Mouse (Mus musculus) embryonic facial prominence, embryonic 12.5 days (tissue): ENCODE data around the gene Ifnlr1. TPM values are rescaled to one million over a fixed set of nuclear protein-coding genes. Genes with fewer than 3 reads are reported as not detected.

ENCODE experiments used
- ATAC-seq: fragments of 200-750 bp; cut with Nextera tagmentation; 2 replicates; pipeline ENCODE4 v1.8.0; 2017; ENCODE audit not compliant: insufficient number of reproducible peaks, insufficient read depth, low FRiP score, low TSS enrichment
- H3K27ac ChIP-seq: fragments of 300-500 bp; sonication (generic); 2 replicates; pipeline ENCODE4 v1.5.1; 2016; ENCODE audit warnings: mild to moderate bottlenecking
- H3K27me3 ChIP-seq: fragments of 300-500 bp; sonication (generic); 2 replicates; pipeline ENCODE4 v1.6.1; 2016; ENCODE audit warnings: mild to moderate bottlenecking, moderate library complexity
- H3K36me3 ChIP-seq: fragments of 300-500 bp; sonication (generic); 2 replicates; pipeline ENCODE4 v1.6.1; 2016; ENCODE audit warnings: mild to moderate bottlenecking
- H3K4me1 ChIP-seq: fragments of 300-500 bp; sonication (generic); 2 replicates; pipeline ENCODE4 v1.6.1; 2016
- H3K4me2 ChIP-seq: fragments of 300-500 bp; sonication (generic); replicated peaks from 2 replicates; pipeline ENCODE4 v1.6.1; 2016; ENCODE audit warnings: mild to moderate bottlenecking, moderate library complexity
- H3K4me3 ChIP-seq: fragments of 300-500 bp; sonication (generic); 2 replicates; pipeline ENCODE4 v1.5.1; 2016; ENCODE audit warnings: mild to moderate bottlenecking
- H3K9ac ChIP-seq: fragments of 300-500 bp; sonication (generic); 2 replicates; pipeline ENCODE4 v1.6.1; 2016; ENCODE audit warnings: mild to moderate bottlenecking, moderate library complexity
- H3K9me3 ChIP-seq: fragments of 300-500 bp; sonication (generic); 2 replicates; pipeline ENCODE4 v1.6.1; 2016; ENCODE audit warnings: mild to moderate bottlenecking, moderate library complexity
- WGBS: fragments of 180-500 bp; shearing (Covaris S2); methylation state at CpG from one replicate; pipeline ENCODE4 v1.1.7; 2016; 5-methylcytosine and 5-hydroxymethylcytosine counted together
- polyA plus RNA-seq: library from polyadenylated mRNA; unstranded; fragments of >200 nt; fragmentation: Nextera tagmentation; extraction: Ambion mirVana; gene quantifications from 2 replicates; pipeline ENCODE4 v1.2.1, GENCODE M21; 2016

The Ifnlr1 gene
- polyA plus RNA-seq, 1 experiment from 2014 or later, result 1.8 TPM

GRCm38 (mm10) chr4:135744726-135745448 lies 58.8 kb downstream of the Ifnlr1 start:
- H3K27me3 ChIP-seq, result peaks cover 4% of the 10 kb centered on the region; the same call in 1 of the 2 replicates
- no peak overlapping the region; the same call in 1 of the 2 replicates for H3K27ac ChIP-seq
- ATAC-seq, result no peak
- no peak overlapping the region for H3K9ac ChIP-seq
- 54% methylated on average over 16 of the region's 16 CpGs for WGBS
- no peaks in the 10 kb centered on the region for H3K36me3 ChIP-seq
- H3K9me3 ChIP-seq, result no peaks in the 10 kb centered on the region
- H3K4me1 ChIP-seq, result peaks cover 18% of the 10 kb centered on the region
- H3K4me2 ChIP-seq, result no peak overlapping the region
- H3K4me3 ChIP-seq, result no peak overlapping the region

DNA sequence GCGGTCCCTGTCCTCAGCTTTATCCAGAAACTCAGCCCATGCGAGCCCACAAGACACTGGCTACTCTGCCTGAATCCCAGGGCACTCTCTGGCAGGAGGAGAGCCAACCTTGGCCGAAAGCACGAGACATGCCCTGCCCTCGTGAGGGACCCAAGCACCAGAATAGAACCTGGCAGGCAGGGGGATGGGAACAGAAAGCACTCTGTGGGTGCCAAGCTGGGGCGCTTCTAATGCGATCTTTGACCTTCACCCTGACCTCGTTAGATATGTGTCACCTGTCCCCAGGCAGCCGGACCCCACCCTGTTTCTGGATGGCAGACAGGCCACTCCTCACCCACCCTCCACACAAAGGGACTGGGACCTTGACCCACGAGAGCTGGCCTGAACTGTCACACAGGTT lies 59.5 kb downstream of the Ifnlr1 start:
- no peak for ATAC-seq
- Histone ChIP-seq H3K9me3 (no peaks in the 10 kb centered on the region), H3K36me3 (no peaks in the 10 kb centered on the region), H3K27ac (no peak overlapping the region), H3K9ac (no peak overlapping the region), H3K27me3 (peaks cover 4% of the 10 kb centered on the region; the same call in 1 of the 2 replicates), H3K4me3 (no peak overlapping the region), H3K4me1 (peaks cover 18% of the 10 kb centered on the region), H3K4me2 (no peak overlapping the region)
- 80% methylated on average over 10 of the region's 10 CpGs for WGBS

- ATAC-seq, result no peak
- H3K4me2 ChIP-seq, result no peak overlapping the region
- no peaks in the 10 kb centered on the region for H3K27me3 ChIP-seq
- WGBS, result 75% methylated on average over 8 of the region's 8 CpGs
- H3K36me3 ChIP-seq, result no peaks in the 10 kb centered on the region
- H3K4me1 ChIP-seq, result no peaks in the 10 kb centered on the region
- no peak overlapping the region for H3K27ac ChIP-seq
- H3K4me3 ChIP-seq, result no peak overlapping the region
- no peak overlapping the region for H3K9ac ChIP-seq
- peaks cover 9% of the 10 kb centered on the region; the same call in 1 of the 2 replicates for H3K9me3 ChIP-seq
Measured at GRCm38 (mm10) chr4:135750896-135751295, 64.8 kb downstream of the Ifnlr1 start.

GRCm38 (mm10) chr4:135752106-135752778 lies 66.2 kb downstream of the Ifnlr1 start:
- no peak for ATAC-seq
- H3K9ac ChIP-seq, result no peak overlapping the region
- no peaks in the 10 kb centered on the region for H3K27me3 ChIP-seq
- H3K9me3 ChIP-seq, result peaks cover 9% of the 10 kb centered on the region; the same call in 1 of the 2 replicates
- H3K4me2 ChIP-seq, result no peak overlapping the region
- H3K36me3 ChIP-seq, result no peaks in the 10 kb centered on the region
- no peaks in the 10 kb centered on the region for H3K4me1 ChIP-seq
- 79% methylated on average over 7 of the region's 7 CpGs for WGBS
- H3K27ac ChIP-seq, result no peak overlapping the region
- H3K4me3 ChIP-seq, result no peak overlapping the region

DNA sequence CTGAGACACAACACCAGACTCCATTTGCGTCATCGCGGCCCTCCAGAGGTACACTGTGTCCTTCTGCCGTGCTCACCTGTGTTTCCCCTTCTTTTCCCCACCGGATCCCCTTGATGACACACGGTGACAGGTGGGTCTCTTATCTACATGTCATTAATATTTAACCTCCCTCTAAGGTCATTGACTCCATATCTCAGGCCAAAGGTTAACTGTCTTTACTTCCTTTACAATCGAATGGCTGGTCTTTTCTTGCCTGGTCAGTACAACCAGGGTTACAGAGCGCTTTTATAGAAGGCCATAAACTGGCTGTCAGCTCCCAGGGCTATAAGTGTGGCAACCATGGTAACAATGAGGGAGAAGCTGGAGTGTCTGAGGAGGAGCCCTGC lies 66.7 kb downstream of the Ifnlr1 start:
- WGBS, result 87% methylated on average over 8 of the region's 8 CpGs
- Histone ChIP-seq H3K36me3 (no peaks in the 10 kb centered on the region), H3K4me1 (no peaks in the 10 kb centered on the region), H3K27me3 (no peaks in the 10 kb centered on the region), H3K9me3 (peaks cover 9% of the 10 kb centered on the region; the same call in 1 of the 2 replicates), H3K4me2 (no peak overlapping the region), H3K27ac (no peak overlapping the region), H3K4me3 (no peak overlapping the region), H3K9ac (no peak overlapping the region)
- no peak for ATAC-seq

Other genes starting within 250 kb of the Ifnlr1 start
- 0.23 TPM in 1 of 2 replicates, not detected in the other for gene Stpg1, start 191.5 kb upstream of the Ifnlr1 start, polyA plus RNA-seq
- gene Nipal3, start 191.2 kb upstream of the Ifnlr1 start, polyA plus RNA-seq, result 2.6 and 3.1 TPM in 2 replicates
- 13.2 and 15.4 TPM in 2 replicates for gene Grhl3, start 112.7 kb upstream of the Ifnlr1 start, polyA plus RNA-seq
- not detected in 2 replicates for gene Il22ra1, start 41.9 kb downstream of the Ifnlr1 start, polyA plus RNA-seq
- 1.1 and 1.3 TPM in 2 replicates for gene Myom3, start 73.4 kb downstream of the Ifnlr1 start, polyA plus RNA-seq
- gene Srsf10, start 169.5 kb downstream of the Ifnlr1 start, polyA plus RNA-seq, result 342 and 361 TPM in 2 replicates
- 177 and 187 TPM in 2 replicates for gene Pnrc2, start 187.6 kb downstream of the Ifnlr1 start, polyA plus RNA-seq
- 0.19 and 0.38 TPM in 2 replicates for gene Cnr2, start 209.1 kb downstream of the Ifnlr1 start, polyA plus RNA-seq
- gene Fuca1, start 234.4 kb downstream of the Ifnlr1 start, polyA plus RNA-seq, result 51.6 and 59.7 TPM in 2 replicates